Mouse (Mus musculus): ENCODE results near the gene Entpd8. TPM values are rescaled to one million over a fixed set of nuclear protein-coding genes. Genes with fewer than 3 reads are reported as not detected.

Entpd8 gene
- polyA plus RNA-seq, 1 experiment from 2014 or later: 1.2 TPM

GRCm38 (mm10) chr2:25065537-25065936 is 14.6 kb upstream of the Entpd8 start:
- H3K4me1 ChIP-seq: peaks cover 29% of the 10 kb centered on the region
- no peak overlapping the region for H3K9ac ChIP-seq
- H3K36me3 ChIP-seq: peaks cover 14% of the 10 kb centered on the region
- H3K27me3 ChIP-seq (replicated peaks): no peaks in the 10 kb centered on the region
- no peak overlapping the region for H3K4me2 ChIP-seq
- no peak overlapping the region for H3K27ac ChIP-seq
- no peak overlapping the region for H3K4me3 ChIP-seq
- ATAC-seq: no peak
- no peaks in the 10 kb centered on the region for H3K9me3 ChIP-seq (replicated peaks)

GRCm38 (mm10) chr2:25066552-25066951 is 13.6 kb upstream of the Entpd8 start:
- no peak for ATAC-seq
- 70% methylated on average over 4 of the region's 4 CpGs for WGBS (ENCODE audit: insufficient replicate concordance)
- peaks cover 21% of the 10 kb centered on the region; the same call in 1 of the 2 replicates for H3K4me1 ChIP-seq
- no peak overlapping the region for H3K4me3 ChIP-seq
- no peak overlapping the region for H3K27ac ChIP-seq
- H3K27me3 ChIP-seq (replicated peaks): no peaks in the 10 kb centered on the region
- H3K36me3 ChIP-seq: peaks cover 6% of the 10 kb centered on the region
- H3K9ac ChIP-seq: no peak overlapping the region
- no peak overlapping the region for H3K4me2 ChIP-seq
- H3K9me3 ChIP-seq (replicated peaks): no peaks in the 10 kb centered on the region

- no peak overlapping the region for H3K9ac ChIP-seq
- H3K27ac ChIP-seq: no peak overlapping the region
- 56% methylated on average over 4 of the region's 4 CpGs for WGBS (ENCODE audit: insufficient replicate concordance)
- peaks cover 6% of the 10 kb centered on the region; the same call in 1 of the 2 replicates for H3K4me1 ChIP-seq
- ATAC-seq: no peak
- no peak overlapping the region for H3K4me3 ChIP-seq
- H3K36me3 ChIP-seq: no peaks in the 10 kb centered on the region
- H3K27me3 ChIP-seq (replicated peaks): no peaks in the 10 kb centered on the region
- no peak overlapping the region for H3K4me2 ChIP-seq
- no peaks in the 10 kb centered on the region for H3K9me3 ChIP-seq (replicated peaks)
Observed at GRCm38 (mm10) chr2:25069537-25069936, 10.6 kb upstream of the Entpd8 start.

DNA sequence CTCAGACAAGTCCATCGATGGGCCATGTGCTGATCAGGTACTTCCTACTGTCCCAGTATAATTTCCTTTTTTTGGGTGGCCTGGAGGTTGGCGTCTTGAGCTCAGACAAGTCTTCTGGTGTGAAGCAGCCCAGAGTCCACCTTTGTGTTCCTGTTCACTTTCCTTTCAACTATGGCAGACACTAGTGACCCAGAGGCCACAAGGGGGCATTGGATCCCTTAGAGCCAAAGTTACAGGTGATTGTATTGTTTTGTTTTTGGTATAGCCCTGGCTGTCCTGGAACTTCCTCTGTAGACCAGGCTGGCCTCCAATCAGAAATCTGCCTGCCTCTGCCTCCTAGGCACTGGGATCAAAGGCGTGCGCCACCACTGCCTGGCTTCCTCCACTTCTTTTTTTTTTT is 7.7 kb upstream of the Entpd8 start:
- Histone ChIP-seq H3K27me3 (replicated peaks) (no peaks in the 10 kb centered on the region), H3K4me2 (no peak overlapping the region), H3K9me3 (replicated peaks) (no peaks in the 10 kb centered on the region), H3K36me3 (no peaks in the 10 kb centered on the region), H3K4me1 (peaks cover 11% of the 10 kb centered on the region), H3K4me3 (no peak overlapping the region), H3K27ac (no peak overlapping the region), H3K9ac (no peak overlapping the region)
- WGBS (ENCODE audit: insufficient replicate concordance): 75% methylated on average over 4 of the region's 4 CpGs
- no peak for ATAC-seq

DNA sequence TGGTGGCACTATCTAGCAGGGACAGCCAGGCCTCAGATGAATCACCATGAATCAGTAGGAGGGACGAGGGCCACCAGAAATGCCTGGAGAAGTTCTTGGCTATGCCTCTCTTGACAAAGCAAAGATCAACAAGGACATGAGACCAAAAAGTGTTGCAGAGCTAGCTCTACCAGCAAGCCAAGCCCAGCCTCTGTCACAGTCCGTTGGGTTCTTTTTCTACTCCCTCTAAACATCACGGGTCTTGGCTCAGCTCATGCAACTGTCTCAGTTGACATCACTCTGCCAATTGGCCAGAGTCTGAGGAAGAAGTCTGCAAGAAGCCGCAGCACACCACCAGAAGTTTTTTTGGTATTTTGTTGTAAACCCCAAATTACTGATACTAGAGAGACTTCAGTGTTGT is 4.6 kb upstream of the Entpd8 start:
- WGBS (ENCODE audit: insufficient replicate concordance): 60% methylated on average over 4 of the region's 4 CpGs
- Histone ChIP-seq H3K4me3 (no peak overlapping the region), H3K4me2 (no peak overlapping the region), H3K36me3 (no peaks in the 10 kb centered on the region), H3K4me1 (peaks cover 7% of the 10 kb centered on the region), H3K27ac (no peak overlapping the region), H3K27me3 (replicated peaks) (peaks cover 6% of the 10 kb centered on the region), H3K9ac (no peak overlapping the region), H3K9me3 (replicated peaks) (no peaks in the 10 kb centered on the region)
- ATAC-seq: no peak

GRCm38 (mm10) chr2:25078967-25079366 is 1.1 kb upstream of the Entpd8 start:
- Histone ChIP-seq H3K27ac (0 out of 2 replicates have a peak overlapping the region, but pooled peaks have one; percentile 2), H3K27me3 (replicated peaks) (peaks cover 32% of the 10 kb centered on the region), H3K36me3 (no peaks in the 10 kb centered on the region), H3K9ac (no peak overlapping the region), H3K4me1 (peaks cover 7% of the 10 kb centered on the region), H3K4me3 (no peak overlapping the region), H3K9me3 (replicated peaks) (no peaks in the 10 kb centered on the region), H3K4me2 (no peak overlapping the region)
- 62% methylated on average over 1 of the region's 1 CpGs for WGBS (ENCODE audit: insufficient replicate concordance)
- no peak for ATAC-seq

DNA sequence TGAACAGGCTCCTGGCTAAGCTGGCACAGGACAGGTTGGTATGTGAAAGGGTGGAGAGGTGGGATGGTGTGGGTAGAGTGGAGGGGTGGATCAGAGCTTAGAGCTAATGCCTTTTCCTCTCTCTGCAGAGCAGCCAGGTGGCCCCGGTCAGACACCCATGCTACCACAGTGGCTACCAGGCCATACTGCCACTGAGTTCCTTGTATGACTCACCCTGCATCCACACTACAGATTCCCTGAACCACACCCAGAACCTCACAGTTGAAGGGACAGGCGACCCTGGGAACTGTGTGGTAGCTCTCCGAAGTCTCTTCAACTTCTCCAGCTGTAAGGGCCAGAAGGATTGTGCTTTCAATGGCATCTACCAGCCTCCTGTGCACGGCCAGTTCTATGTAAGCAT is 3.6 kb downstream of the Entpd8 start:
- Histone ChIP-seq H3K9ac (no peak overlapping the region), H3K27me3 (replicated peaks) (peaks cover 50% of the 10 kb centered on the region), H3K4me2 (no peak overlapping the region), H3K36me3 (no peaks in the 10 kb centered on the region), H3K4me3 (no peak overlapping the region), H3K9me3 (replicated peaks) (no peaks in the 10 kb centered on the region), H3K4me1 (no peaks in the 10 kb centered on the region), H3K27ac (no peak overlapping the region)
- 60% methylated on average over 4 of the region's 4 CpGs for WGBS (ENCODE audit: insufficient replicate concordance)
- ATAC-seq: no peak

DNA sequence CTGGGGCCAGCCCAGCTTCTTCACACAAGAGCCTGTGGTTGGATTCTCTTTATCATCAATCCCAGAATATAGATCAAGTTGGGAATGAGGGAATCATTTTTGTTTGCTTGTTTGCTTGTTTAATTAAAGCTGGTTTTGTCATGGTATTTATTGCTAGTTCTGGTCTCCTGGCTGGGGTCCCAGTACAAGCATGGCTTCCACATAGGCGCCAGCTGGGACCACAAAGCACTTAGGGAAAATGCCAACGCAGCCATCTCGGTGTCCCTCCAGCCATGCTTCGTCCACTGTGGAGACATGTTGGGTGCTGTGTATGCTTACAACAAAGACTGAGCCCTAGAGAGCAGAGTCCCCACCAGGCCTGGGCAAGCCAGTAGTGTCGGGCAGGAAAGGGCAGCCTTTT is 5.5 kb downstream of the Entpd8 start:
- Histone ChIP-seq H3K27me3 (replicated peaks) (peaks cover 44% of the 10 kb centered on the region), H3K9me3 (replicated peaks) (no peaks in the 10 kb centered on the region), H3K36me3 (no peaks in the 10 kb centered on the region), H3K27ac (no peak overlapping the region), H3K9ac (no peak overlapping the region), H3K4me2 (no peak overlapping the region), H3K4me1 (no peaks in the 10 kb centered on the region), H3K4me3 (no peak overlapping the region)
- 69% methylated on average over 5 of the region's 5 CpGs for WGBS (ENCODE audit: insufficient replicate concordance)
- ATAC-seq: no peak

DNA sequence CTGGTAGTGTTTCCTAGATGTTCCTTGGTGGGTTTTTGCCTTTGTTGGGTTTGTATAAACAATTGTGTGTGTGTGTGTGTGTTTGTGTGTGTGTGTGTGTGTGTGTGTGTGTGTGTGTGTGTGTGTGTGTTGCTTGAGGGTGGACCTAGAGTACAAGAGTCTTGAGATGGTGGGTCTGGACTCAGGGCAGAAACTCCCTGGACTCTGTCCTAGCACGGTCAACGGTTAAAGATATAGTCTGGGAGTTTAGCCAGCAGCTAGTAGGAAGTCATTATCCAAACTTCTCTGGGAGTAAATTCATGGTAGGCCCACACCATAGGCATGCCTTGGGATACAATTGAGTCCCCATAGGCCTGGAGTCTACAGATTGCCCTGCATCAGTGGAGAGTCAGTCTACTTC is 7.7 kb downstream of the Entpd8 start:
- WGBS (ENCODE audit: insufficient replicate concordance): 85% methylated on average over 2 of the region's 2 CpGs

DNA sequence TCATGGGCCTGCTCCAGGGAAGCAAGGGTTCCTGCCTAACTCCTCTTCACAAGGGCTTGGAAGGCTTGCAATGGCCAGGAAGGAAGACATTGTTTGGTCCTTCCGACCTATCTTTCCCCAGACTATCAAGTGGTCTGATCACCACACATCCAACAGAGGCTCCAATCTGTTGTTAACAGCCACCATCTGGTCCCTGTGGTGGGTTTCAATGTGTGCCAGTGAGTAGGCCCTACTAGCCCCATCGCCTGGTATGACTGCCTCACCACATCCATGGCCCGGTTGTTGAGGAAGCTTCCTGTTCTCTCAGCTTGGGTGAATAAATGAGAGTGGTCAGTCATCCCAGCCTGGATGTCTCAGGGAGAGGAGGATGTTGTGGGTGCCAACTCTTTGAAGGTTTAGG is 8.5 kb downstream of the Entpd8 start:
- H3K4me1 ChIP-seq: no peaks in the 10 kb centered on the region

More for the DNA sequence above, 7.7 kb downstream of the Entpd8 start:
- Histone ChIP-seq H3K4me1 (no peaks in the 10 kb centered on the region), H3K36me3 (no peaks in the 10 kb centered on the region), H3K4me3 (no peak overlapping the region), H3K4me2 (no peak overlapping the region), H3K9me3 (replicated peaks) (no peaks in the 10 kb centered on the region), H3K27me3 (replicated peaks) (peaks cover 45% of the 10 kb centered on the region), H3K9ac (no peak overlapping the region), H3K27ac (no peak overlapping the region)
- ATAC-seq: no peak

GRCm38 (mm10) chr2:25094785-25095108 is 14.6 kb downstream of the Entpd8 start:
- peak overlapping the region; percentile 29; the same call in 1 of the 2 replicates for H3K9ac ChIP-seq
- peak overlapping the region; percentile 34 for H3K4me3 ChIP-seq
- no peaks in the 10 kb centered on the region for H3K36me3 ChIP-seq
- H3K9me3 ChIP-seq (replicated peaks): no peaks in the 10 kb centered on the region
- WGBS (ENCODE audit: insufficient replicate concordance): 45% methylated on average over 17 of the region's 17 CpGs
- H3K27ac ChIP-seq: no peak overlapping the region; the same call in 1 of the 2 replicates
- H3K4me2 ChIP-seq: peak overlapping the region; percentile 60
- peaks cover 28% of the 10 kb centered on the region for H3K4me1 ChIP-seq
- peaks cover 35% of the 10 kb centered on the region for H3K27me3 ChIP-seq (replicated peaks)
- ATAC-seq: no peak; the same call in none of the 2 replicates

More for the DNA sequence above, 8.5 kb downstream of the Entpd8 start:
- H3K4me2 ChIP-seq: no peak overlapping the region
- no peaks in the 10 kb centered on the region for H3K9me3 ChIP-seq (replicated peaks)
- H3K4me3 ChIP-seq: no peak overlapping the region
- no peaks in the 10 kb centered on the region for H3K36me3 ChIP-seq
- WGBS (ENCODE audit: insufficient replicate concordance): 57% methylated on average over 3 of the region's 3 CpGs
- no peak overlapping the region for H3K27ac ChIP-seq
- H3K9ac ChIP-seq: no peak overlapping the region
- peaks cover 45% of the 10 kb centered on the region for H3K27me3 ChIP-seq (replicated peaks)
- ATAC-seq: no peak

- peak within 1 kb of the TSS; percentile 29; the same call in 1 of the 2 replicates for H3K9ac ChIP-seq
- WGBS (ENCODE audit: insufficient replicate concordance): 40% methylated on average over 28 of the region's 28 CpGs
Observed at GRCm38 (mm10) chr2:25095109-25095850, 15.2 kb downstream of the Entpd8 start, which contains the start of gene Noxa1. TSS of gene Noxa1 (minus strand) at chr2:25095149.

More at GRCm38 (mm10) chr2:25095109-25095850, 15.2 kb downstream of the Entpd8 start, which contains the start of gene Noxa1:
- Histone ChIP-seq H3K27ac (no peak within 1 kb of the TSS; the same call in 1 of the 2 replicates), H3K4me1 (peaks cover 28% of the 10 kb centered on the region), H3K9me3 (replicated peaks) (no peaks in the 10 kb centered on the region), H3K27me3 (replicated peaks) (peaks cover 35% of the 10 kb centered on the region), H3K4me3 (peak within 1 kb of the TSS; percentile 34), H3K36me3 (no peaks in the 10 kb centered on the region), H3K4me2 (peak within 1 kb of the TSS; percentile 60)
- peak; percentile 81 for ATAC-seq

Data from liver, embryonic 12.5 days (tissue).